Mouse (Mus musculus) adrenal gland, adult 18-20 months (tissue): ENCODE measurements around the gene Cela2a. TPM values are rescaled to one million over a fixed set of nuclear protein-coding genes. Genes with fewer than 3 reads are reported as not detected.

ENCODE experiments used
- DNase-seq, 2 experiments: peaks; one replicate each; pipeline ENCODE4 v3.0.0; 2021 to 2022; ENCODE audit warnings: low spot score in 2 of 2
- total RNA-seq, 2 experiments: library from RNA; stranded (reverse); gene quantifications; 1 replicate in 1 of 2; 2 replicates in 1 of 2; pipeline ENCODE4 v1.2.3; 2021

Cela2a gene
- total RNA-seq, 2 experiments from 2014 or later, result not detected

GRCm38 (mm10) chr4:141859351-141859750 lies 33.4 kb upstream of the Cela2a start:
- no peak for DNase-seq

GRCm38 (mm10) chr4:141858501-141858900 lies 32.5 kb upstream of the Cela2a start:
- no peak for DNase-seq

GRCm38 (mm10) chr4:141857422-141857930 lies 31.5 kb upstream of the Cela2a start:
- DNase-seq, result peak; percentile 85 to 89

GRCm38 (mm10) chr4:141853437-141853836 lies 27.5 kb upstream of the Cela2a start:
- DNase-seq, result peak; percentile 68 to 69

GRCm38 (mm10) chr4:141845999-141846398 lies 20.0 kb upstream of the Cela2a start, which contains the start of gene Ctrc:
Ctrc (minus strand) TSS chr4:141846359.
- no peak for DNase-seq

GRCm38 (mm10) chr4:141834536-141835095 lies 8.7 kb upstream of the Cela2a start:
- DNase-seq, result no peak

- DNase-seq, result no peak
Measured at GRCm38 (mm10) chr4:141833911-141834310, 8.0 kb upstream of the Cela2a start.

- DNase-seq, result no peak
Measured at GRCm38 (mm10) chr4:141831361-141831760, 5.4 kb upstream of the Cela2a start.

GRCm38 (mm10) chr4:141830381-141830780 lies 4.4 kb upstream of the Cela2a start:
- DNase-seq, result no peak

- DNase-seq, result no peak
Measured at GRCm38 (mm10) chr4:141828177-141828576, 2.2 kb upstream of the Cela2a start.

- DNase-seq, result peak in 1 of 2 experiments; percentile 12
Measured at GRCm38 (mm10) chr4:141827401-141827800, 1.4 kb upstream of the Cela2a start.

- DNase-seq, result no peak
Measured at GRCm38 (mm10) chr4:141822979-141823378, 3.0 kb downstream of the Cela2a start.

- no peak for DNase-seq
Measured at GRCm38 (mm10) chr4:141822089-141822488, 3.9 kb downstream of the Cela2a start.

- no peak for DNase-seq
Measured at GRCm38 (mm10) chr4:141821178-141821577, 4.8 kb downstream of the Cela2a start.

- no peak for DNase-seq
Measured at GRCm38 (mm10) chr4:141819316-141819715, 6.6 kb downstream of the Cela2a start.

GRCm38 (mm10) chr4:141818861-141819260 lies 7.1 kb downstream of the Cela2a start:
- no peak for DNase-seq

GRCm38 (mm10) chr4:141817706-141818105 lies 8.3 kb downstream of the Cela2a start:
- DNase-seq, result no peak

- DNase-seq, result no peak
Measured at GRCm38 (mm10) chr4:141816776-141817655, 8.9 kb downstream of the Cela2a start.

- no peak for DNase-seq
Measured at GRCm38 (mm10) chr4:141816267-141816666, 9.7 kb downstream of the Cela2a start.

- no peak for DNase-seq
Measured at GRCm38 (mm10) chr4:141811375-141811774, 14.6 kb downstream of the Cela2a start.

GRCm38 (mm10) chr4:141810975-141811374 lies 15.0 kb downstream of the Cela2a start:
- DNase-seq, result no peak

GRCm38 (mm10) chr4:141809850-141810464 lies 16.0 kb downstream of the Cela2a start:
- no peak for DNase-seq
